Mouse (Mus musculus) liver, embryonic 14.5 days (tissue): Measurements from ENCODE around the gene Scrt2.

Source experiments
- CTCF ChIP-seq: IDR thresholded peaks from 2 replicates; pipeline ENCODE4 v1.5.1; 2016; ENCODE audit warnings: antibody characterized with exemption, low read depth, control low read depth
- EP300 ChIP-seq: IDR thresholded peaks from 2 replicates; pipeline ENCODE4 v1.6.1; 2016; ENCODE audit warnings: antibody characterized with exemption, low read depth

DNA sequence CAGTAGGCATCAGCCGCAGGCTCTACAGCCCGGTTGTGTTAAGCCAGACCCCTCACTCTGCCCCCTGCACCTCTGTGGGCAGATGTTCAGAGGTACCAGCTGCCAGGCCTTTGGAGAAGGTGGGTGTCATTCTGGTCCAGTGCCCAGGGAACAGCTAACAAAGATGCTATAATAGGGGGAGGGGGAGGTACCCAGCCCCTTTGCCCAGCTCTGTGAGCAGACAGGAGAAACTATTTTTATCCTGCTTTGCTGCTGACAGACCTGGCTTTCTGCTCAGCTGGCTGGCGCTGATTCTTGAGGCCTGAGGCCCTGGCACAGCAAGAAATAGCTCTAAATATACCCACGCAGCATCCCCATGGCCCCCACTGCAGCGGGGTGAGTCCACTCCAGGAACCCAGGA lies 5.8 kb downstream of the Scrt2 start:
- TF ChIP-seq CTCF, result no peak
- TF ChIP-seq EP300, result no peak
